Mouse (Mus musculus): ENCODE measurements around the gene Fbxl7. TPM values are rescaled to one million over a fixed set of nuclear protein-coding genes. Genes with fewer than 3 reads are reported as not detected.
A peak's percentile ranks its signal among the peaks of the same experiment; 100 is the strongest.

Fbxl7 gene
- polyA plus RNA-seq (2016; fragmentation: Nextera tagmentation; extraction: Ambion mirVana): 11.6 and 12.9 TPM in 2 replicates

DNA sequence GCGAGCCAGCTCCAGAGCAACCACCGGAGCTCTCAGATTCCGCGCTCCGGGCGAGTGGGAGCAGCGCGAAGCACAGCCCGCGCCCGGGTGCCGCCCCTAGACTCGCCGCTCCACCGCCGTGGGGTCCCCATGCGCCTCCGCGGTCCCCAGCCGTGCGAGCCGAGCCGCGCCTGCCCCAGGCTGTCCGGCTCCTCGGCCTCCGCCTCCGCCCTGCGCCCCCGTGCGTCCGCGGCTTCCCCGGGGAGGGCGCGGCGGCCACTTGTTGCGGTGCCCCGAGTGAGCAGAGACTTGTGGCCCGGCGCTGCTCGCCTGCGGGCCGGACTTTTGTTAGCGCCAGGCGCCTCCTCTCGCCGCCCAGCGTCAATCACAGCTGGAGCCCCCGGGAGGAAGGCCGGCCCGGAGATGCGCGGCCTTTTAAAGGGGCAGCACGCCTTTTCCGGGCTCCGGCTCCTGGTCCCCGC is at the start of gene Fbxl7:
Gene Fbxl7, minus strand, starts transcription at position 330 of the 461 bp plus-strand sequence.
- peak; percentile 89 for DNase-seq (ENCODE audit: low spot score)
- H3K36me3 ChIP-seq: no peaks in the 10 kb centered on the region
- H3K27me3 ChIP-seq (ENCODE audit: low read depth, poor library complexity, severe bottlenecking): peaks cover 7% of the 10 kb centered on the region
- H3K27ac ChIP-seq (replicated peaks): peak within 1 kb of the TSS; percentile 95
- WGBS: under 1% methylated on average over 58 of the region's 58 CpGs
- peak within 1 kb of the TSS; percentile 89 for H3K4me3 ChIP-seq
- no peaks in the 10 kb centered on the region for H3K9me3 ChIP-seq (replicated peaks)
- H3K4me1 ChIP-seq: peaks cover 31% of the 10 kb centered on the region

DNA sequence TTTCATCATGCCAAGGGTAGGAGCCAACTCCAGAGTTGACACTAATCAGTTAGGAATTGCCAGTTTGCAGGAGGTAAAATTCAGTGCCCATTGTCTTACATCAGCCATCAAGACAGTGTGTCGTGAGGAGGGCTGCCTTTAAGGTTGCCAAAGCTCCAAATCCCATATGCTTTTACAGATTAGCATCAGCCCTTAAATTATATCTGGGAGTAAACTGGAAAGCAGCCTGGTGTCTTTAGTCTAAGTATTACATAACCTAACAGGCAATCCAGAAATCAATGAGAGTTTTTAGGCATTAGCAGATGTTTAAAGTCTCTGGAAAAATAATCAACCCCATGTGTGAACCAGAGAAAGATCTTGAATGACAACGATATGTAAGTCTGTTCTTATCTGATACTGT is 26.6 kb upstream of the Fbxl7 start:
- Histone ChIP-seq H3K9me3 (replicated peaks) (no peaks in the 10 kb centered on the region), H3K27me3 (ENCODE audit: low read depth, poor library complexity, severe bottlenecking) (no peaks in the 10 kb centered on the region; the same call in 1 of the 2 replicates), H3K4me1 (no peaks in the 10 kb centered on the region), H3K4me3 (no peak overlapping the region), H3K36me3 (no peaks in the 10 kb centered on the region), H3K27ac (replicated peaks) (no peak overlapping the region)
- DNase-seq (ENCODE audit: low spot score): no peak
- WGBS: 88% methylated on average over 2 of the region's 2 CpGs

DNA sequence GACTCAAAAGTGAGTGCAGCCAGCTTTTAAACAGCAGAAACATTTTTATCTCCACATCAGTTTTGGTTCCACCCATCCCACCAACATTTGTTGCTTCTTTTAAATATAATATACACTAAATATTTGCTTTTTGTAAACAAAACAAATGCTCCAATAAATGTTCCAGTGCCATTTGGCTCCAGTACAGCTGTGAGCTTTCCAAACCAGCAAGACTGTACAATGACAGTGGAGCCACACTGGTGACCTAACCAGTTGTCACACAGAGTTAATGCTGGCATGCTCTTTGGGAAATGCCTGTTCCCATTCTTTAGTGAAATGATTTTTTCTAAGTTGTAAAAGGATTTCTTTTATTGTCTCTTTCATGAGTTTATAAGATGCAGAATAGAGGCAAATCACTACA is 18.0 kb upstream of the Fbxl7 start:
- Histone ChIP-seq H3K4me3 (no peak overlapping the region), H3K36me3 (no peaks in the 10 kb centered on the region), H3K4me1 (no peaks in the 10 kb centered on the region)

DNA sequence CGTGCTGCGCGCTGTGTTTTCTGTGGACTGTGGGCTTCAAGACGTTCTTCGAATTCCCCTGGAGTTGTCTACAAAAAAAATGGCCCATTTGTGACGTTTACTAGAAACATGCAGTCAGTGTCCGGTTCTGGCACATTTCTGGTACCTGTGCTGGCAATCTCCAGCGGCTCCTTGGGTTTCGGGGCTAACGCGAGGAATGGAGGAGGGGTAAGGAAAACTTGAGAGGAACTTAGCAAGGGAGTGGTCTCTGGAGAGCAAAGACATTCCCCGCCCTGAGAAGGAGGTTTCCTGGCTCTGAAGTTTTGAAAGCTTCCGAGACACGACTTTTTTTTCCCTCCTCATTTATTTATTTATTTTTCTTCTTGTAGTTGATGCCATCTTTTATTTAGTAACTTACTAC is 381 bp upstream of the Fbxl7 start:
- Histone ChIP-seq H3K4me3 (peak overlapping the region; percentile 89), H3K27ac (replicated peaks) (peak overlapping the region; percentile 95), H3K4me1 (peaks cover 31% of the 10 kb centered on the region), H3K36me3 (no peaks in the 10 kb centered on the region), H3K9me3 (replicated peaks) (no peaks in the 10 kb centered on the region), H3K27me3 (ENCODE audit: low read depth, poor library complexity, severe bottlenecking) (peaks cover 7% of the 10 kb centered on the region)
- no peak for DNase-seq (ENCODE audit: low spot score)
- under 1% methylated on average over 14 of the region's 14 CpGs for WGBS

More for the DNA sequence above, 18.0 kb upstream of the Fbxl7 start:
- no peak for DNase-seq (ENCODE audit: low spot score)
- Histone ChIP-seq H3K27ac (replicated peaks) (no peak overlapping the region), H3K9me3 (replicated peaks) (no peaks in the 10 kb centered on the region; the same call in 1 of the 2 replicates), H3K27me3 (ENCODE audit: low read depth, poor library complexity, severe bottlenecking) (no peaks in the 10 kb centered on the region; the same call in 1 of the 2 replicates)

DNA sequence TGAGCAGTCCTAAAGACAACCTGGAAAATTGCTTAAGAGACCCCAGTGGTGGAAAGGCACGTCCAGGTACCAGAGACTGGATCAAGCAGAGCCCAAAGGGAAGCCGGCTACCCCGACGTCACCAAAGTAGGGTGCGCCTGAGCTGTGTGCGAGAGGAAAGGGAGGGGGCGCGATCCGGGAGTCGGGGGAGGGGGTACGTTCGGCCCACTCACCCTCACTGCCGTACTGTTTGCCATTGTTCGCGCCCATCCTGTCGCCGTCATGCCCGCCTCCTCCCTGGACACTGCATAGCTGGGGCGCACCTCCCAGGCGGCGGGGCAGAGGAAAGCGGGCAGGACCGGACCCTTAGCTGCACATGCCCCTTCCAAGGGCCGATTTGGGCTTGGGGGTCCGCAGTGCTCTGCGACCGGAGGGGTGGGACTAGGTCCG is 565 bp downstream of the Fbxl7 start:
- Histone ChIP-seq H3K27me3 (ENCODE audit: low read depth, poor library complexity, severe bottlenecking) (peaks cover 7% of the 10 kb centered on the region), H3K36me3 (no peaks in the 10 kb centered on the region), H3K9me3 (replicated peaks) (no peaks in the 10 kb centered on the region), H3K27ac (replicated peaks) (peak overlapping the region; percentile 95), H3K4me1 (peaks cover 31% of the 10 kb centered on the region), H3K4me3 (peak overlapping the region; percentile 89)
- DNase-seq (ENCODE audit: low spot score): peak; percentile 73
- 0% methylated on average over 26 of the region's 28 CpGs for WGBS

DNA sequence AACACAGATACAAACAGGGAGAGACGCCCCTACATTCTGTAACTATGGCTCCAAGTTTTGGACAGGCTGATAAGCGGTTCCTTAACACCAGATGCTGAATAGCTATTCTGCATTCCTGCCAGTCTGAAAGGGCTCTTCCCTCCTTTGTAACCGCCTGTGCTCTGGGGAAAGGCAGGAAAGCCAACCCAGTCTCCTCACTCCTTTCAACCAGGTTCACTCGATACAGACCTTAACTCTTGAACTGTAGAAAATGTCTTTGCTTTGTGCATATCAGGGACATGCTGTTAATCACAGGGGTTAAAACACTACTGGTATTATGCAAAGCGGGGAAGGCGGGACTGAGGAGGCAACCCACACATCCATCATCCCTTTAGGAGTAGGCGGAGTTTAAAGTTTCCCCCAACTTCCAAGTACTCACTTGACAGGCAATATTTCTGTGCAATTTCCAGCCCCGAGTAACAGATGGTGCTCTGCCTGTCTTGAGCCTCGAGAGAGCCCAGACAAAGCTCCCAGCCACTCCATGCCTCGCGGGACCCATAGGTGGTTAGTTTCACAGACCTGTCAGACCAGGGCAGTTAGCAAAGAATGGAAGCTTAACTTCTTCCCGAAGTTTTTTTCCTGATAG is 1.2 kb downstream of the Fbxl7 start:
- Histone ChIP-seq H3K27ac (replicated peaks) (peak overlapping the region; percentile 95), H3K27me3 (ENCODE audit: low read depth, poor library complexity, severe bottlenecking) (peaks cover 7% of the 10 kb centered on the region), H3K9me3 (replicated peaks) (no peaks in the 10 kb centered on the region), H3K4me1 (peaks cover 31% of the 10 kb centered on the region), H3K36me3 (no peaks in the 10 kb centered on the region), H3K4me3 (peak overlapping the region; percentile 89)
- peak; percentile 52 for DNase-seq (ENCODE audit: low spot score)
- 2% methylated on average over 12 of the region's 12 CpGs for WGBS

DNA sequence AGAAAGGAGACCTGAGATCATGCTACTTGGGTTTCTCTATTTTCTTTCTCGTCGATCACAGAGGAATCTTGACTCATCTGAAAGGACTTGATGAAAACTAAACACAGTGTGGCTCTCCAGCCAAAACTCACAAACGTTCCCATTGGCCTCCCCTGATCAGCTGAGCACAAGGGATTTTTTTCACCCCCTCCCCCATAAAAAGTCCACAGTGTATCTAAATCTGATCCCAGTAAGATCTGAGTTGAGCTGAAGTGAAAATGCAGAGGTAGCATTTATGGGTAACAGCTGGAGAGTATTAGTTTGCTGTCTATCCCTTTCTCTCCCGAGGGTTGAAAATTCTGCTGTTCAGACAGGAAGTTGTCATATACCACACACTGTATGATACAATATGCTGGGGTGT is 2.2 kb downstream of the Fbxl7 start:
- DNase-seq (ENCODE audit: low spot score): no peak
- peak overlapping the region; percentile 89; the same call in 1 of the 2 replicates for H3K4me3 ChIP-seq
- WGBS: 62% methylated on average over 4 of the region's 4 CpGs
- peaks cover 7% of the 10 kb centered on the region for H3K27me3 ChIP-seq (ENCODE audit: low read depth, poor library complexity, severe bottlenecking)
- peaks cover 31% of the 10 kb centered on the region for H3K4me1 ChIP-seq
- no peaks in the 10 kb centered on the region for H3K9me3 ChIP-seq (replicated peaks)
- H3K27ac ChIP-seq (replicated peaks): no peak overlapping the region
- no peaks in the 10 kb centered on the region for H3K36me3 ChIP-seq

DNA sequence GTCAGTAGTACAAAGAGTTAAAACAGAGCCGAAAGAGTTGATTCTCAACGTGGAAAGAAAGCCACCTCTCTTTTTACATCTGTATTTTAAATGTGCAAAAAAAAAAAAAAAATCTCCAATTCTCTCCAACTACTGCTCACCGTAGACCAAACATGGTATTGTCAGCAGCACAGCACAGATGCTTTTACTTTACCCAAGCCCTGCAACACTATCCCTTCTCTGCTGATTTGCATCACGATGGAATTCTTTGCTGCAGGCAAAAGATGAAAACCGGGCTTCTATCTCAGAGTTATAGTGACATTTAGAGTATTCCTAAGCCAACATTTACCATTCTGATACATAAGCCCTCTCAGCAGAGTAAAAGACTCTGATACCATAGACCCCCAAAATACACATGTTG is 5.4 kb downstream of the Fbxl7 start:
- no peak for DNase-seq (ENCODE audit: low spot score)
- peaks cover 32% of the 10 kb centered on the region for H3K4me1 ChIP-seq
- no peaks in the 10 kb centered on the region for H3K9me3 ChIP-seq (replicated peaks)
- 73% methylated on average over 5 of the region's 5 CpGs for WGBS
- H3K36me3 ChIP-seq: no peaks in the 10 kb centered on the region
- H3K27ac ChIP-seq (replicated peaks): no peak overlapping the region
- no peaks in the 10 kb centered on the region for H3K27me3 ChIP-seq (ENCODE audit: low read depth, poor library complexity, severe bottlenecking)
- H3K4me3 ChIP-seq: no peak overlapping the region

DNA sequence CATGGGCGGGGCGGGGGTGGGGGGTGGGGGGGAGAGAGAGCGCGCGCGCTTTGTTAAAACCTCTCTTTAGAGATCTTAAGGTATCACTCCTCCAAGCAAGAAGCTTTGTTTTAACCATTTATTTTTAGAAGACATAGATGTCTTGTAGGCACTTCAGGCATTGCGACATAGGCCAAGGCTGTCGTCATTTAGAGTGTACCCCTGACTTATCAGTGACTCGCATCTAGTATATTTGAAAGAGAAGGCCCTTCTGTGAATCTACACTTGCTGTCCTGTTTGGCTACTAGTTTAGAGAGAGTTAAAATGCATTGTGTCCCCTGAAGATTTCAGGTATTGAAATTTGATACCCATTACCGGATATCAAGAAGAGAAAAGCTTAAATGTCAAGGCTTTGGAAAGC is 7.2 kb downstream of the Fbxl7 start:
- 68% methylated on average over 10 of the region's 10 CpGs for WGBS
- Histone ChIP-seq H3K27ac (replicated peaks) (no peak overlapping the region), H3K27me3 (ENCODE audit: low read depth, poor library complexity, severe bottlenecking) (no peaks in the 10 kb centered on the region), H3K9me3 (replicated peaks) (no peaks in the 10 kb centered on the region), H3K36me3 (no peaks in the 10 kb centered on the region), H3K4me3 (no peak overlapping the region), H3K4me1 (peaks cover 14% of the 10 kb centered on the region; the same call in 1 of the 2 replicates)
- DNase-seq (ENCODE audit: low spot score): no peak

- WGBS: 82% methylated on average over 2 of the region's 2 CpGs
- Histone ChIP-seq H3K27me3 (ENCODE audit: low read depth, poor library complexity, severe bottlenecking) (no peaks in the 10 kb centered on the region), H3K27ac (replicated peaks) (no peak overlapping the region), H3K4me1 (peaks cover 4% of the 10 kb centered on the region; the same call in 1 of the 2 replicates), H3K4me3 (no peak overlapping the region), H3K36me3 (no peaks in the 10 kb centered on the region), H3K9me3 (replicated peaks) (no peaks in the 10 kb centered on the region)
- DNase-seq (ENCODE audit: low spot score): no peak
Measured at GRCm38 (mm10) chr15:26885979-26886378, 9.4 kb downstream of the Fbxl7 start.

DNA sequence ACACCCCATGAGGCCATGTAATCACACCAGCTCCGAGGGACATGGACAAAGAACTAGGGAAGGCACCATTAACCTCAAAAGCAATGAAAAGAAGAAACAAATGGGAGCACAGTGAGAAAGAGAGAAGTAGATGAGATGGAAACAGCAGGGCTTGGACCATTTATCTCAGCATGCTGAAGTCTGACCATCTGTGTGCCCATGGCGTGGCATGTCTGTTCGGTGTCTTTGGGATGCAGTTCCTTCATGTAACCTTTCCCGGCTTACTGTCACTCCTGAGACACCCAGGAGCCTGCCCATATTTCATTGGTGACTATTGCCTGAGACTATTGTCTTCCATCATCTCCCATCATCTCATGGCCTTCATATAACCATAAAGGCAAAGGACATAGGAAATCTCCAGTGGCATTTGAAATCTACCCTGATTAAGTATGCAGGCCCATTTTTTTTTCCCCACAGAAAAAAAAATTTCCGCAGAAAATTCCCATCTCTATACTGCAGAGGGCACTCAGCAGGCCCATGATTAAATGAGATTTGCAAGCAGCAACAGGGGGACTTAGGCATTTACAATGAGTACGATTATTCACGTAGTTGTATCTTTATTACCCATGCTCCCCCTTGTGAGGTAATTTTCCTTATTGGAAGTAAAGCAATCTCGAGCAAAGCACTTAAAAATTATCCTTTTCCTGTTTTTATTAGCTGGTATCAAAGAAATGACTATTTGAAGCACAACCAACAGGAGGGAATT is 15.0 kb downstream of the Fbxl7 start:
- no peaks in the 10 kb centered on the region for H3K9me3 ChIP-seq (replicated peaks)
- DNase-seq (ENCODE audit: low spot score): no peak
- H3K27ac ChIP-seq (replicated peaks): no peak overlapping the region
- H3K36me3 ChIP-seq: no peaks in the 10 kb centered on the region
- no peaks in the 10 kb centered on the region for H3K27me3 ChIP-seq (ENCODE audit: low read depth, poor library complexity, severe bottlenecking)
- peaks cover 3% of the 10 kb centered on the region; the same call in 1 of the 2 replicates for H3K4me1 ChIP-seq
- WGBS: 84% methylated on average over 8 of the region's 8 CpGs
- no peak overlapping the region for H3K4me3 ChIP-seq

GRCm38 (mm10) chr15:26875687-26876086 is 19.7 kb downstream of the Fbxl7 start:
- WGBS: 75% methylated on average over 4 of the region's 4 CpGs
- Histone ChIP-seq H3K4me1 (peaks cover 13% of the 10 kb centered on the region), H3K9me3 (replicated peaks) (no peaks in the 10 kb centered on the region), H3K4me3 (no peak overlapping the region), H3K27ac (replicated peaks) (no peak overlapping the region), H3K27me3 (ENCODE audit: low read depth, poor library complexity, severe bottlenecking) (no peaks in the 10 kb centered on the region), H3K36me3 (no peaks in the 10 kb centered on the region)
- DNase-seq (ENCODE audit: low spot score): no peak

GRCm38 (mm10) chr15:26872234-26872633 is 23.1 kb downstream of the Fbxl7 start:
- DNase-seq (ENCODE audit: low spot score): no peak
- no peak overlapping the region for H3K27ac ChIP-seq (replicated peaks)
- H3K9me3 ChIP-seq (replicated peaks): no peaks in the 10 kb centered on the region
- H3K4me1 ChIP-seq: peaks cover 13% of the 10 kb centered on the region
- no peaks in the 10 kb centered on the region for H3K27me3 ChIP-seq (ENCODE audit: low read depth, poor library complexity, severe bottlenecking)
- no peak overlapping the region for H3K4me3 ChIP-seq
- H3K36me3 ChIP-seq: no peaks in the 10 kb centered on the region
- 78% methylated on average over 1 of the region's 1 CpGs for WGBS
